Mouse (Mus musculus): ENCODE data around the gene Cenpp. TPM values are rescaled to one million over a fixed set of nuclear protein-coding genes. Genes with fewer than 3 reads are reported as not detected.

Gene Cenpp
- polyA plus RNA-seq, 1 experiment from 2014 or later, result 9.6 TPM

Other genes with a start within 250 kb of the Cenpp start
- 11.3 and 15.7 TPM in 2 replicates for gene Ippk, start 231.5 kb downstream of the Cenpp start, polyA plus RNA-seq (2014; fragmentation: Nextera tagmentation; extraction: Ambion mirVana)
- 0.53 and 0.78 TPM in 2 replicates for gene Tes3-ps, start 159.5 kb downstream of the Cenpp start, polyA plus RNA-seq (2014; fragmentation: Nextera tagmentation; extraction: Ambion mirVana)
- gene Ecm2, start 148.0 kb downstream of the Cenpp start, polyA plus RNA-seq (2014; fragmentation: Nextera tagmentation; extraction: Ambion mirVana), result 0.97 and 1.2 TPM in 2 replicates
- 0.27 and 0.88 TPM in 2 replicates for gene Aspn, start 108.3 kb downstream of the Cenpp start, polyA plus RNA-seq (2014; fragmentation: Nextera tagmentation; extraction: Ambion mirVana)
- 0.30 TPM in 1 of 2 replicates, not detected in the other for gene Omd, start 70.3 kb downstream of the Cenpp start, polyA plus RNA-seq (2014; fragmentation: Nextera tagmentation; extraction: Ambion mirVana)
- 0.59 and 7.7 TPM in 2 replicates for gene Ogn, start 44.7 kb downstream of the Cenpp start, polyA plus RNA-seq (2014; fragmentation: Nextera tagmentation; extraction: Ambion mirVana)
- gene Nol8, start 293 bp upstream of the Cenpp start, polyA plus RNA-seq (2014; fragmentation: Nextera tagmentation; extraction: Ambion mirVana), result 18.0 and 22.4 TPM in 2 replicates
- 35.9 and 53.4 TPM in 2 replicates for gene Iars, start 29.3 kb upstream of the Cenpp start, polyA plus RNA-seq (2014; fragmentation: Nextera tagmentation; extraction: Ambion mirVana)
- gene Gm30302, start 146.2 kb upstream of the Cenpp start, polyA plus RNA-seq (2014; fragmentation: Nextera tagmentation; extraction: Ambion mirVana), result not detected in 2 replicates